Mouse (Mus musculus): ENCODE results near the gene Dlgap5. TPM values are rescaled to one million over a fixed set of nuclear protein-coding genes. Genes with fewer than 3 reads are reported as not detected.

Gene Dlgap5
- polyA plus RNA-seq (2012; rRNA removed): 2.4 and 3.2 TPM in 2 replicates

DNA sequence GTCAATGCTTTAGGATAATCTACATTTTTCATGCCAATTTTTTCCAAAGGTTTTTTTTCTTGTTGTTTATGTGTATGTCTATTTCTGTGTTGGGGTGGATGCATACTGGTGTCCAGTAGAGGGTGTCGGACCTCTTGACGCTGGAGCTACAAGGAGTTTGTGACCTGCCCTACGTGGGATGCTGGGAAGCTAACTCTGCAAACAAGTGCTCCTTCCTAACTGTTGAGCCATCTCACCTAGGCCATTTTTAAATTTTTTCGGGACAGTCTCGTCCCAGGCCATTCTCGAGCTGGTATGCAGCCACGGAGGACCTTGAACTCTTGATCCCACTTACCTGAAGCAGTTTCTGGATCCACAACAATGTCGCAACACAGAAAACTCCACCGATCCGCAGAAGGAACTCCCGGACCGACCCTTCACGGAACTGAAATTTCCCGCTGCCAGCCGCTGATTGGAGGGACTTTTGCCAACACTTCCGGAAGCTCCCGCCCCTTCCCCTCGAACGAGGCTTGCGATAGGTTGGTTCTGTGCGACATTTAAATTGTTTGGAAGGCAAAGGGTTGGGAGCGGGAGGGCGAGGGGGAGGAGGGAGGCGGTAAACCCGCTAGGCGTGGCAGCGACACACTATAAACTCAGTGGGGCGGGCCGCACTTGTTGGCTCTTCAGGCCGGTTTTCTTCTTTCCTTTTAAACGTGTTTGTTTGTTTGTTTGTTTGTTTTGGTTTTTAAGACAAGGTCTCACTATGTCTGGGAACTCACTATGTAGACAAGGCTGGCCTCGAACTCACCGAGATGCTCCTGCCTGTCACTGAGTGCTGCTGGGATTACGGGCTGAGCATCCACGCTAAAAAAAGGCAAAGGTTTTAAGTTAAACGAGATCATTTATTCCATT, at the start of gene Dlgap5:
Gene Dlgap5, minus strand, starts transcription at position 633 of the 891 bp plus-strand sequence.
- Histone ChIP-seq H3K4me3 (ENCODE audit: extremely low read depth, insufficient read depth, insufficient read length) (peak within 1 kb of the TSS; percentile 67), H3K27ac (ENCODE audit: insufficient read depth, low read length) (no peak within 1 kb of the TSS), H3K4me1 (ENCODE audit: control insufficient read depth, insufficient read depth, insufficient read length) (no peaks in the 10 kb centered on the region; the same call in 1 of the 2 replicates), H3K27me3 (ENCODE audit: control insufficient read depth, insufficient read depth, low read length) (no peaks in the 10 kb centered on the region), H3K36me3 (ENCODE audit: control insufficient read depth, insufficient read depth, low read length) (no peaks in the 10 kb centered on the region)
- TF ChIP-seq CTCF (IDR thresholded peaks at IDR 0.05; ENCODE audit: extremely low read depth, insufficient read depth, insufficient read length, insufficient replicate concordance) (no peak), POLR2A (IDR thresholded peaks at IDR 0.05; ENCODE audit: low read depth, low read length) (no peak)
- WGBS: 2% methylated on average over 36 of the region's 36 CpGs
- peak; percentile 83 to 94 for DNase-seq (ENCODE audit: low read depth in 1 of 2, low spot score in 2 of 2)

DNA sequence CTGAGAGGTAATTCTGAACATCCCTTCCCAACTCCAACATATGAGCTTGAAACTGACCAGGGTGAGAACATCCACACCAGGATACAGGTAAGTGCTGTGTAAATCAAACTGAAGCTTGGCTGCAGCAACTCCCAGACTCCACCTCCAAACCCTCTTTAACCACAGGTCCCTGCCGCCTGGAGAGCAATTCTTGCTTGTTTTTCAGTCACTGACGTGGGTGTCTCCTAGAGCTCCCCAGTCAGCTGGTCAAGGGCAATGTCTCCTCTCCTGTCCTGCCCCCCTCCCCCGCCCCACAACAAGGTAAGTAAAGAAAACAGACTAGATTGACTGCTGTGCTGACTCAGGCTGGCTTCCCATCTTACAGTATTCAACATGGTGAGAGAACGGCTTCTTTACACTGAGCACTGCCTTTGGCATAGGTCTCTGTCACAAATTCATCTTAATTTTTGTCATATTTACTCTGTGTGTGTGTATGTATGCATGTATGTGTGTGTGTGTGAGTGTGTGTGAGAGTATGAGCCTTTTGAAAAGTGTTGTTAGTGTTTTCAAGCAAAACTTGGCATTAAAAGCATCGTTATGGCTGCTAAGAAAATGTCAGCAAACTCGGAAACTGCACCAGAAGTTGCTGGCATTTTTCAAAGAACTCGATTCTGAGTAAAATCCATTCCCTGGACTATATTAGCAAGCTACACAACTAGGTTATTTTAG, 47.4 kb upstream of the Dlgap5 start:
- DNase-seq (ENCODE audit: low read depth in 1 of 2, low spot score in 2 of 2): no peak
- WGBS: 55% methylated on average over 7 of the region's 7 CpGs
- Histone ChIP-seq H3K27me3 (ENCODE audit: control insufficient read depth, insufficient read depth, low read length) (no peaks in the 10 kb centered on the region), H3K4me1 (ENCODE audit: control insufficient read depth, insufficient read depth, insufficient read length) (no peaks in the 10 kb centered on the region), H3K36me3 (ENCODE audit: control insufficient read depth, insufficient read depth, low read length) (no peaks in the 10 kb centered on the region), H3K4me3 (ENCODE audit: extremely low read depth, insufficient read depth, insufficient read length) (no peak overlapping the region), H3K27ac (ENCODE audit: insufficient read depth, low read length) (no peak overlapping the region)
- TF ChIP-seq CTCF (IDR thresholded peaks at IDR 0.05; ENCODE audit: extremely low read depth, insufficient read depth, insufficient read length, insufficient replicate concordance) (no peak), POLR2A (IDR thresholded peaks at IDR 0.05; ENCODE audit: low read depth, low read length) (no peak)

DNA sequence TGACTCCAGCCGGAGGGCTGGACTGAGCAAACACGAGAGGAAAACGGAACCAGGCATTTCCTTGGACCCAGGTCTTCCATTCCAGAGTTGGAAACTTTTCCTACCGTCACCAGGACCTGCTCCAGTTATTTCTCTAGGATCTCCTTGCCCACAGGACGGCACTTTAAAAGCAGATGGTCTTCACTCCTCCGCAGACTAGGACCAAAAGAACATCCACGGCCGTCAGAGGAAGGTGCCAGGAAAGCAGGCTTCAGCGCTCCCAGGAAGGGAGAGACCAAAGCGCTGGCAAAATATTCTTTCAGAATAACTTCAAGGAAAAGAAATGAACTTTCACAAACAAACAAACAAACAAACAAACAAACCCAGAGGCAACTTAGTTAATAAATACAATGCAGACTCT, 46.2 kb upstream of the Dlgap5 start:
- TF ChIP-seq CTCF (IDR thresholded peaks at IDR 0.05; ENCODE audit: extremely low read depth, insufficient read depth, insufficient read length, insufficient replicate concordance): no peak
- no peak for TF ChIP-seq POLR2A (IDR thresholded peaks at IDR 0.05; ENCODE audit: low read depth, low read length)
- Histone ChIP-seq H3K4me3 (ENCODE audit: extremely low read depth, insufficient read depth, insufficient read length) (no peak overlapping the region), H3K36me3 (ENCODE audit: control insufficient read depth, insufficient read depth, low read length) (no peaks in the 10 kb centered on the region), H3K27me3 (ENCODE audit: control insufficient read depth, insufficient read depth, low read length) (no peaks in the 10 kb centered on the region), H3K27ac (ENCODE audit: insufficient read depth, low read length) (no peak overlapping the region), H3K4me1 (ENCODE audit: control insufficient read depth, insufficient read depth, insufficient read length) (no peaks in the 10 kb centered on the region)
- 83% methylated on average over 10 of the region's 10 CpGs for WGBS
- no peak for DNase-seq (ENCODE audit: low read depth in 1 of 2, low spot score in 2 of 2)

- Histone ChIP-seq H3K27me3 (ENCODE audit: control insufficient read depth, insufficient read depth, low read length) (no peaks in the 10 kb centered on the region), H3K4me3 (ENCODE audit: extremely low read depth, insufficient read depth, insufficient read length) (no peak overlapping the region), H3K4me1 (ENCODE audit: control insufficient read depth, insufficient read depth, insufficient read length) (no peaks in the 10 kb centered on the region), H3K27ac (ENCODE audit: insufficient read depth, low read length) (no peak overlapping the region), H3K36me3 (ENCODE audit: control insufficient read depth, insufficient read depth, low read length) (no peaks in the 10 kb centered on the region)
- DNase-seq (ENCODE audit: low read depth in 1 of 2, low spot score in 2 of 2): no peak
- WGBS: 82% methylated on average over 9 of the region's 9 CpGs
- no peak for TF ChIP-seq POLR2A (IDR thresholded peaks at IDR 0.05; ENCODE audit: low read depth, low read length)
- TF ChIP-seq CTCF (IDR thresholded peaks at IDR 0.05; ENCODE audit: extremely low read depth, insufficient read depth, insufficient read length, insufficient replicate concordance): no peak
Observed at GRCm38 (mm10) chr14:47462877-47463460, 44.8 kb upstream of the Dlgap5 start.

DNA sequence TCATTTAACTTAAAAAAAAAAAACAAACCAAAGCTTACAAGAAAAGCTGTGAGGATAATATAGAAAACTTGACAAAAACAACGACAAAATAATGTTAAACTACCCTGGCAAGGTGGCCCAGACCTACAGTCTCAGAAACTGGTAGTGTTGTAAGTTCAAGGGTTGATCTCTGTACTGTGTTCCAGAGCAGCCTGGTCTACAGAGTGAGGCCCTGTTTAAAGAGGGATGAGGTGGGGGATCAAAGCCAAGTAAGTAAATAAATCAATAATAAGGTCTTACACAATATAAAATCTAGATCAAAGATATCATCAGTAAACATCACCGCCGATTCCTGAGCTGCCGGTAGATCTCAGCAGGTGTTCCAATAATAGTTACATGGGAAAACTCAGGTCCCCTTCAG, 44.2 kb upstream of the Dlgap5 start:
- H3K27ac ChIP-seq (ENCODE audit: insufficient read depth, low read length): no peak overlapping the region
- no peak for DNase-seq (ENCODE audit: low read depth in 1 of 2, low spot score in 2 of 2)
- 88% methylated on average over 4 of the region's 4 CpGs for WGBS
- no peaks in the 10 kb centered on the region for H3K27me3 ChIP-seq (ENCODE audit: control insufficient read depth, insufficient read depth, low read length)
- H3K4me1 ChIP-seq (ENCODE audit: control insufficient read depth, insufficient read depth, insufficient read length): no peaks in the 10 kb centered on the region
- no peak overlapping the region for H3K4me3 ChIP-seq (ENCODE audit: extremely low read depth, insufficient read depth, insufficient read length)
- H3K36me3 ChIP-seq (ENCODE audit: control insufficient read depth, insufficient read depth, low read length): no peaks in the 10 kb centered on the region
- TF ChIP-seq CTCF (IDR thresholded peaks at IDR 0.05; ENCODE audit: extremely low read depth, insufficient read depth, insufficient read length, insufficient replicate concordance) (no peak), POLR2A (IDR thresholded peaks at IDR 0.05; ENCODE audit: low read depth, low read length) (no peak)

GRCm38 (mm10) chr14:47461997-47462396, 43.8 kb upstream of the Dlgap5 start:
- no peak for TF ChIP-seq POLR2A (IDR thresholded peaks at IDR 0.05; ENCODE audit: low read depth, low read length)
- no peak for TF ChIP-seq CTCF (IDR thresholded peaks at IDR 0.05; ENCODE audit: extremely low read depth, insufficient read depth, insufficient read length, insufficient replicate concordance)
- no peaks in the 10 kb centered on the region for H3K27me3 ChIP-seq (ENCODE audit: control insufficient read depth, insufficient read depth, low read length)

More at GRCm38 (mm10) chr14:47461997-47462396, 43.8 kb upstream of the Dlgap5 start:
- 83% methylated on average over 8 of the region's 8 CpGs for WGBS
- Histone ChIP-seq H3K36me3 (ENCODE audit: control insufficient read depth, insufficient read depth, low read length) (no peaks in the 10 kb centered on the region), H3K27ac (ENCODE audit: insufficient read depth, low read length) (no peak overlapping the region), H3K4me1 (ENCODE audit: control insufficient read depth, insufficient read depth, insufficient read length) (no peaks in the 10 kb centered on the region), H3K4me3 (ENCODE audit: extremely low read depth, insufficient read depth, insufficient read length) (no peak overlapping the region)
- no peak for DNase-seq (ENCODE audit: low read depth in 1 of 2, low spot score in 2 of 2)
